Mouse (Mus musculus) frontal cortex, adult (tissue): ENCODE results near the gene Srgn.

Experiments
- ATAC-seq: cut with Nextera tagmentation; 2 replicates; pipeline ENCODE4 v1.9.2; 2017; ENCODE audit warnings: mild to moderate bottlenecking, moderate library complexity, mixed read lengths; ENCODE audit not compliant: low TSS enrichment

The Srgn gene

DNA sequence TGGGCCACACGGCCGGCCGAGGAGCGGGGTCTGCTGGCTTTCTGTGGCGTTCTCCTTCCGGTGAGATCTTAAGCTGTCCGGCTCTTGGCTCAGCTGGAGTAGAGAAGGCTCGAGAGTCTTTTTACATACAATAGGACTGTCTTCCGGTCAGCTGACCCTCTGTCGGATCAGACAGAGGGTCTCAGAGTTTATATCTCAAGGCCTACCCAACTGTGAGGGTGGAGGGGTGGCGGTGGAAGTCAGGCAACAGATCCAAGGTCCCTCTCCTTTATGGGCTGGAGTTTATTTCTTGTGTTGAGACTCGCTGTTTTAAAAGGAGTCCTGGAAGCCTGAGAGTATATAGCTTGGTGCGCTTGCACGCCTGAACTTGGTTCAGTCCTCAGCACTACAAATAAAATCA is at the start of gene Srgn:
Gene Srgn (minus strand): TSS at position 101 of the 400 bp plus-strand sequence.
- no peak for ATAC-seq

- ATAC-seq: no peak
These were observed 47.8 kb upstream of the Srgn start for GRCm38 (mm10) chr10:62575001-62575400.

GRCm38 (mm10) chr10:62570126-62570871 is 43.0 kb upstream of the Srgn start:
- ATAC-seq: no peak

DNA sequence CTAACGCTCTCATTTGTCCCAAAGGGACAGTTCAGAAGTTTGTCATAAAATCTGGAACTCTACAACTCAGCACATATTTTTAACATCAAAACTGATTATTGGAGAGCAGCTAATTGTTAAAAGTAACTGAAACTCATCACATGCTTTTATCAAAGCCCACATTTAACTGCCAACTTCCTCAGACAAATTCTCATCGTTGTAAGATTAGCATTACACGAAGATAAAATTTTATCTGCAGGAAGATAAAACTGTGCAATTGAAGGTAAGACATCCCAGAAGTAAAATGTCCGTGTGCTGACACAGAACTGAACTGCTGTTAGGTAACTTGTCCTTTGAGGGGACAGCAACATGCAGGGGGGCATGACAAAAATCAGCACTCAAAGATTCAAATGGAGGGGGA is 41.6 kb upstream of the Srgn start:
- no peak for ATAC-seq

GRCm38 (mm10) chr10:62557736-62558135 is 30.5 kb upstream of the Srgn start:
- no peak for ATAC-seq

GRCm38 (mm10) chr10:62556558-62556901 is 29.3 kb upstream of the Srgn start:
- ATAC-seq: no peak

DNA sequence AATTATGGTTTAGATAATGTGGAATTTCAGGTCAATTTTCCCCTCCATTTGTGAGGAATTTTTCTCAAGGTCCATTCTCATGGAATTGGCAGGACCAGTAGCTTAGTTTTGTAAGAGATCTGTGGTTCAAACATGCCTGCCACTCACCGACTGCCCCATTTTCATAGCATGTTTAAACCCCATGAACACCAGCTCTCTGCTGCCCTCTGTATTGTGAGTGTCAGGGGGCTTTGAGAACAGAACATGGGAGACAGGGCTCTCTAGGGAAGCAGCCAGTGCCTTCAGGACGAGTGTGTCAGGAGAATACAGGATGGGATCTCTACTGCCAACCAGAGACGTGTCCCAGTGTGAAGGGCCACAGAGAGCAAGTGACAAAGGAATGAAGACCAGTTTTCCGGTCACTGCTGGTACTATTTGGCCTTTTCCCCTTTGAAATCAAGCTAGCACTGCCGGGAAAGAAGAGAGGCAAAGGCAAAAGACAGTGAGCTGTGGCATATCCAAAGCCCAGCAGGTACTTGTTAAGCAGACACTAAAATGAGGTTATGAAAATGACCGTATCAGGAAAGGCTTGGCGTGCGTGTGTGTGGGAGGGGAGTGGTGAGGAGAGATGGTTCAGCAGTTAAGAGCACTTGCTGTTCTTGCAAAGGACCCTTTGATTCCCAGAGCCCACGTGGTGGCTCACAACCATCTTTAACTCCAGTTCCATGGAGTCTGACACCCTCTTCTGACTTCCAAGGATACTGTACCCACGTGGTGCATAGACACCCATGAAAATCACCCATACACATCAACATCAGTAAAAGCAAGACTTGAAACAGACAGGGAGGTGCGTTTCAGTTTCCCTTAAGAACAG is 28.7 kb upstream of the Srgn start:
- ATAC-seq: peak; percentile 45; the same call in 1 of the 2 replicates

DNA sequence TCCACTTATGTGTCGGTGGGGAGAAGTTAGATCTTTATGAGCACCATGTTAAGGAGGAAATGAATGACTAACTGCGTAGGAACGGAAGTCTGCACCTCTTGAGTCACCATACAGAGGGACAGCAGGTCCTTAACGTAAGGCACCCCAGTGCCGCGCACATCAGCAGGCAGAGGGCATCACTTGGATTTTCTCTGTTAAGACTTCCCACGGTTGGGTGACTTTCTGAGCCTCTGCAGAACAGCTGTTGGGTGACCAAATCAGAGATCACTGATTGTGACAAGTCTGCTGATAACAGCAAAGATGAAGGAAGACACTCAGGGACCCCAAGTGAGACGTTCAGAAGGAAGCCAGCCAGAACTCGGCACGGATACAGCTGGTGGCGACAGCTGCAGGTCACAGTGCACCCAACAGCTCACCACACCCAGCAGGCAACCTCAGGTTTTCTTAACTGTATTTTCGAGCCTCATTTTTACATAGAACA is 26.4 kb upstream of the Srgn start:
- no peak for ATAC-seq

- ATAC-seq: peak; percentile 83
These were observed 23.6 kb upstream of the Srgn start for GRCm38 (mm10) chr10:62550787-62551300.

DNA sequence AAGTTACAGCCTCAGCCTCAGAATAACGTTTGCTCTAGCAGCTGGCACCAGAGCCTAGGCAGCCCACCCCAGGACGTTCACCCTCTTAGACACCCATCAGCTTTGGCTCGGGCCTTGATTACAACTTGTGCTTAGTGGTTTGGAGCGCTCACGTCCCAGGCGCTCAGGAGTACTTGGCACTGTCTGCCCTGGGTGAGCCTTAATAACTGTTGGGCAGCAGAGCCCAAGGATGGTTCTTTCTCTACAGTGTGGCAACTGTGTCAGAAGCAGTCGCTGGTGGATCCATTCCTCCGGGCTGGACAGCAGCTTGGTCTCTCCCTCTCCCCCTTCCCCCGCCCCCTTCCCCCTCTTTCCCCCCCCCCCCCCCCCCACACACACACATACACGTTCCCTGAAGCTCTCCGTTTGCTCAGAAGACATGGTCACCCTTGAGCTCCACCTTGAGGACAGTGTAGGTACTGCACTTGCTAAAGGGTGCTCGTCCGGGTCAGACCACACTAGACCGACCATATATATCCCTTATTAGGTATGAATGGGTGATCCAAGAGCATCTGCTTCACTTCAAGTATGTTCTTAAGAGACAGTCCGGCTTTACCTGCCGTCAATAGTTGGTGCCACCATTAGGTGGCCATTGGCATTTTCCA is 22.4 kb upstream of the Srgn start:
- ATAC-seq: peak; percentile 64

- ATAC-seq: no peak
These were observed 19.2 kb upstream of the Srgn start for GRCm38 (mm10) chr10:62546441-62546840.

GRCm38 (mm10) chr10:62545759-62546158 is 18.5 kb upstream of the Srgn start:
- ATAC-seq: no peak

- ATAC-seq: no peak
These were observed 17.1 kb upstream of the Srgn start for GRCm38 (mm10) chr10:62544316-62544715.

- ATAC-seq: peak; percentile 31; the same call in 1 of the 2 replicates
These were observed 16.2 kb upstream of the Srgn start for GRCm38 (mm10) chr10:62543399-62543808.

GRCm38 (mm10) chr10:62542928-62543327 is 15.7 kb upstream of the Srgn start:
- ATAC-seq: no peak

DNA sequence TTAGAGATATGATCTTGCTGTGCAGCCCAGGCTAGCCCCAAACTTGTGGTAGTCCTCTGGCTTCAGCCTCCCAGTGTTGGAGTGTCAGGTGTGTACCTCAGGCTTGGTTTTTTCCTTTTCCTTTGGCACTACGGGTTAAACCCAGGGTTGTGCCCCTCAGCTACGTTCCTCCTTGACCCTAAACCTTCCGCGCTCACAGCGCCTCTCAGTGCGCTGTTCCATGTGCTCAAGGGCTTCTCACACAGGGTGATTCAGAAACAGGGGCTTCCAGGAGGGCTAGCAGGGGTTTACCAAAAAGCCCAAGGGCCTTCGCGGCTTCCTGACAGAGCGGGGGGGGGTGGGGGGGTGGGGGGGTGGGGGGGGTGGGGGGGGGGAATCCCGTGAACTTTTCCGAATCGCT is 15.3 kb upstream of the Srgn start:
- no peak for ATAC-seq

GRCm38 (mm10) chr10:62541499-62541898 is 14.2 kb upstream of the Srgn start:
- no peak for ATAC-seq

DNA sequence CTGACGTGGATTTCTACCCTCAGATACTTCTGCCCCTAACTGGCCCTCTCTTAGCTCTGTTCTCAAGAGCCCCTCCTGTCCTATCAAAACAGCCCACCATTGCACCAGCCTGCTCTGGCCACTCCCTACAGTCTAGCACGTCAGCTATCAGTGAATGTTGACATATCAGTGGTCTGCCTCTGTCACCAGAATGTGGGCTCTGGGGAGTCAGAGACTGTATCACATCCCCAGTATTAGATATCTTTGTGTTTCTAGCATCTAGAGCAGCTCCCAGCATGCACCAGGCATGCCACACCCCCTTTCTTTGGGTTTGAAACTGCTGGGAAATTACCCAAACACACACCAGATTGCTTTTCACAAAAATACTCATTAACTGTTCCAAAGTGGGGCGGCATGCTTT is 13.5 kb upstream of the Srgn start:
- no peak for ATAC-seq

DNA sequence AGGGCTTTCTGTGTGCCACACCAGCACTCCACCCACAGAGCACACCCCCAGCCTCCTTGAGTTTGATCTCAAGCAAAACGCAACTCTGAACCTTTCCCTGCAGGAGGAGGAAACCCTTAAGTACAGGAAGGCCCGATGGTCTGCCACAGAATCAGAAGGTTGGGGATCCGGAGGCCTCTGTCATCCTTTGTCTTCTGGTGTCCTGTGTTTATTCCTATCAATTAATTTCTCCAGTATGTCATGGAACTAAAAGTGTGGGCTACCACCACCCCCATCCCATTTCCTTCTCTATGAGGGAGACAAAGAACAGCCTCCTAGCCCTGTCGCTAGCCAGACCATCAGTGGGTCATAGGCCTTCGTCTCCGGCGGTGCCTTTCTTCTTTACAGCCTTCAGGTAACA is 7.3 kb upstream of the Srgn start:
- no peak for ATAC-seq

DNA sequence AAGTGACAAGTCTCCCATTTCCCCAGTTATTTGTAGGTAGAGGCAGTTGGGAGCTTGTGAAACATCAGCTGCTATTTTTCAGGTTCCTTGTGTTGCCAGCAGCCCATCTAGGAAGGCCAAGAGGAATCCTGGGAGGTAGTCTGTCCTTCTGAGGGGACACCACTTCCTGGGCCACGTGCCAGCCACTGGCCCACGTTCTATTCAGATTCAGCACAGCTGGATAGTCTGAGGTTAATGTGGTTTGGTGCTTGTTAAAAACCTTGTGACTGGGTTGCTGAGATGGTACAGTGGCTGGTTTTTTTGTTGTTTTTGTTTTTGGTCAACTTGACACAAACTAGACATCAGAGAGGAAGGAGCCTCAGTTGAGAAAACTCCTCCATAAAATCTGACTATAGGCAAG is 5.6 kb upstream of the Srgn start:
- ATAC-seq: no peak

- ATAC-seq: no peak
These were observed 2.9 kb upstream of the Srgn start for GRCm38 (mm10) chr10:62530183-62530582.

DNA sequence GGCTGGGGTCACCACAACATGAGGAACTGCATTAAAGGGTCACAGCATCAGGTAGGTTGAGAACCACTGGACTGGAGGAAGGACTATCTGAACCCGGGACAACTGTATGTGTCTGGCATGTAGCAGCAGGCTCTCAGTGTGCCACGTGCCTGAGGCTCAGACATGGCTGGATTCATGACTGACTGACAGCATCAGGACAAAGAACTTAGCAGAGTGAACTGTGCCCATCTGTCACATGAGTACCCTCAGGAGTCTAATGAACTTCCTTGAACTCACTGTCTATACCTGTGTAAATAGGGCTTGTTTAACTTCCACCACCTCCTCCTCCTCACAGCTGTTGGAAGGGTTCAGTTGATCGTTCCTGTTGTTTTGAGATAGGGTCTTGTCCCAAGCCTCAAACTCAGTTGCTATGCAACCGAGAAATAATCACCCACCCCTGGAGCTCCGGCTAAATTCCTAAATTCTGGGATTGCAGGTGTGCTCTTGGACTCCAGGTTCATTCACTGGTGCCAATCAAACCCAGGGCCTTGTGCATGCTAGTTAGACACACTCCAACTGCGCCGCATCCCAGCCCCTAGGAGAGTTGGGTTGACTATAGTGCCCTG is 4.8 kb downstream of the Srgn start:
- ATAC-seq: no peak
